Mouse (Mus musculus) stomach, postnatal 0 days (tissue): ENCODE data around the gene Usp25. TPM values are rescaled to one million over a fixed set of nuclear protein-coding genes. Genes with fewer than 3 reads are reported as not detected.

Experiments
- ATAC-seq: fragments of 200-750 bp; cut with Nextera tagmentation; 2 replicates; pipeline ENCODE4 v1.8.0; 2017; ENCODE audit not compliant: low FRiP score, low TSS enrichment
- DNase-seq: peaks from one replicate; pipeline ENCODE4 v3.0.0-alpha.2; 2016; ENCODE audit warnings: low spot score
- H3K27ac ChIP-seq: fragments of 300-500 bp; sonication (generic); replicated peaks from 2 replicates; pipeline ENCODE4 v1.5.1; 2014; ENCODE audit warnings: mild to moderate bottlenecking, control low read depth
- H3K27me3 ChIP-seq: fragments of 300-500 bp; sonication (generic); 2 replicates; pipeline ENCODE4 v1.6.1; 2014; ENCODE audit warnings: low read length; ENCODE audit not compliant: control insufficient read depth, insufficient read depth
- H3K36me3 ChIP-seq: fragments of 300-500 bp; sonication (generic); 2 replicates; pipeline ENCODE4 v1.6.1; 2014; ENCODE audit warnings: low read length, mixed read lengths; ENCODE audit not compliant: control insufficient read depth, insufficient read depth
- H3K4me1 ChIP-seq: fragments of 300-500 bp; sonication (generic); replicated peaks from 2 replicates; pipeline ENCODE4 v1.6.1; 2014; ENCODE audit warnings: antibody characterized with exemption; ENCODE audit not compliant: control insufficient read depth, insufficient read depth
- H3K4me2 ChIP-seq: fragments of 300-500 bp; sonication (generic); replicated peaks from 2 replicates; pipeline ENCODE4 v1.6.1; 2014; ENCODE audit warnings: low read depth, mild to moderate bottlenecking, control low read depth, moderate library complexity
- H3K4me3 ChIP-seq: fragments of 300-500 bp; sonication (generic); 2 replicates; pipeline ENCODE4 v1.5.1; 2014; ENCODE audit warnings: low read depth, low read length, control low read depth
- H3K9ac ChIP-seq: fragments of 300-500 bp; sonication (generic); 2 replicates; pipeline ENCODE4 v1.6.1; 2014; ENCODE audit warnings: mild to moderate bottlenecking, low read length, control low read depth, mixed read lengths
- H3K9me3 ChIP-seq: fragments of 300-500 bp; sonication (generic); 2 replicates; pipeline ENCODE4 v1.6.1; 2016; ENCODE audit warnings: low read length; ENCODE audit not compliant: control insufficient read depth
- CTCF ChIP-seq: IDR thresholded peaks from 2 replicates; pipeline ENCODE4 v1.5.1; 2016; ENCODE audit warnings: antibody characterized with exemption, low read depth, mild to moderate bottlenecking, moderate library complexity
- EP300 ChIP-seq: optimal IDR thresholded peaks from 2 replicates; pipeline ENCODE3; 2016; ENCODE audit warnings: antibody characterized with exemption
- WGBS: fragments of 180-500 bp; shearing (Covaris S2); extraction: QIAGEN DNeasy Blood & Tissue Kit; methylation state at CpG from one replicate; pipeline ENCODE4 v1.1.7; 2014; 5-methylcytosine and 5-hydroxymethylcytosine counted together
- polyA plus RNA-seq: library from polyadenylated mRNA; unstranded; fragments of >200 nt; fragmentation: Nextera tagmentation; extraction: Ambion mirVana; gene quantifications from 2 replicates; pipeline ENCODE4 v1.2.1, GENCODE M21; 2015

Gene Usp25
- polyA plus RNA-seq, 1 experiment from 2014 or later: 31.1 TPM

DNA sequence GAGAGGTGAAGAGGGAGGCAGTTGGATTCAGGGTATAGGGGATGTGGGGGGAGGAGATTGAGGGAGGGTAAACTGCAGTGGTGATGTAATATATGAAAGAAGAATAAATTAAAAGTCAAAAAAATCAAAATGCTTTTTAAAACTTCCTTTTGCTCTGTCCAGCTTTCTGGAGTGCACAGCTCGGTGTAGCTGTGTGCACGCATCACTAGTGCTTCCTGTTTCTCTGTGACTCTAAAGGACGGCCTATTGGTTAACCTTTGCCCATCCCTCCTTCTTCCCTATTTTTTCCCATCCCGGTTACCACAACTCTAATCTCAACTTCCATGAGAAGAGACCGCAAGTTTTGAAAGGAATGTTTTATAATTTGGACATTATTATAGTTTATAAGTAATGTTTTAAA, 119.5 kb downstream of the Usp25 start:
- H3K4me2 ChIP-seq: no peak overlapping the region
- no peaks in the 10 kb centered on the region for H3K27me3 ChIP-seq
- H3K4me1 ChIP-seq: no peaks in the 10 kb centered on the region
- H3K4me3 ChIP-seq: no peak overlapping the region
- no peak for ATAC-seq
- no peaks in the 10 kb centered on the region for H3K36me3 ChIP-seq
- TF ChIP-seq CTCF (no peak), EP300 (no peak)
- no peak for DNase-seq
- H3K9me3 ChIP-seq: no peaks in the 10 kb centered on the region
- H3K27ac ChIP-seq: no peak overlapping the region
- H3K9ac ChIP-seq: no peak overlapping the region
- WGBS: 68% methylated on average over 5 of the region's 5 CpGs

GRCm38 (mm10) chr16:77140651-77141050, 127.1 kb downstream of the Usp25 start:
- Histone ChIP-seq H3K9me3 (no peaks in the 10 kb centered on the region), H3K36me3 (no peaks in the 10 kb centered on the region), H3K4me2 (no peak overlapping the region), H3K9ac (no peak overlapping the region), H3K4me1 (no peaks in the 10 kb centered on the region), H3K27ac (no peak overlapping the region), H3K27me3 (no peaks in the 10 kb centered on the region), H3K4me3 (no peak overlapping the region)
- WGBS: 90% methylated on average over 7 of the region's 7 CpGs
- DNase-seq (no peak), ATAC-seq (no peak)
- no peak for TF ChIP-seq CTCF
- no peak for TF ChIP-seq EP300

DNA sequence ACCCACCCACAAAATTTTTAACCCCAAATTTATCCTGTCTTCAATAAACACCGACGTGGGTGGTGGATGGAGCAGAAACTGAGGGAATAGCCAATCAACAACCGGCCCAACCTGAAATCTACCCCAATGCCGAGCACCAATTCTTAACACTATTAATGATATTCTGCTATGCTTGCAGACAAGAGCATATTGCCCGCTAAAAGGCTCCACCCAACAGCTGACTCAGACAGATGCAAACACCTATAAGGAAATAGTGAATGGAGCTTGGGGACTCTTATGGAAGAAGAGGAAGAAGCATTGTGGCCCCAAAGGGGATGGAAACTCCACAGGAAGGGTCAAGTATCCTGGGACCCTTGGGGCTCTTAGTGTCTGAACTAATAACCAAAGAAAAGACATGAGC, 133.3 kb downstream of the Usp25 start:
- 92% methylated on average over 5 of the region's 5 CpGs for WGBS
- no peak for TF ChIP-seq EP300
- TF ChIP-seq CTCF: no peak
- no peaks in the 10 kb centered on the region for H3K4me1 ChIP-seq
- H3K9ac ChIP-seq: no peak overlapping the region
- H3K9me3 ChIP-seq: no peaks in the 10 kb centered on the region
- DNase-seq (no peak), ATAC-seq (no peak)
- H3K27ac ChIP-seq: no peak overlapping the region
- H3K4me2 ChIP-seq: no peak overlapping the region
- H3K27me3 ChIP-seq: no peaks in the 10 kb centered on the region
- H3K36me3 ChIP-seq: no peaks in the 10 kb centered on the region
- no peak overlapping the region for H3K4me3 ChIP-seq

DNA sequence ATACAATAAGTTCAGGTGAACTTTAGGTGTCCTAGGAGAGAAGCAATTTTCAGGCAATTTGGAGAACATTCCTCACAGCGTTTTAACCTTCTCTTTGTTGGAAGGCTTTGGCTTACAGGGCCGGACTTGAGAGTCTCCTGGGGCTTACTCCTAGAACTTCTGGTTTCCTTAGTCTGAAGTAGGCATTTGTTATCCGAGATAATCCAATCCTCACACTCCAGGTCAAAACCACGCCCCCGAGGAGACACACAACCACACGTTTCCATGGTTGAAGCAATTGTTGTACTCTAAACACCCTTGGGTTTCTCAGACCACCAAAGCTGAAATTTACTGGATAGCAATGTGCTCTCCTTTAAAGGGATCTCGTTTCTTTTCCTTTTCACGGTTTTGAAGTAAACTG, 136.8 kb downstream of the Usp25 start:
- Histone ChIP-seq H3K4me3 (no peak overlapping the region), H3K36me3 (no peaks in the 10 kb centered on the region), H3K9ac (no peak overlapping the region), H3K4me2 (no peak overlapping the region), H3K9me3 (no peaks in the 10 kb centered on the region), H3K4me1 (no peaks in the 10 kb centered on the region), H3K27ac (no peak overlapping the region), H3K27me3 (no peaks in the 10 kb centered on the region)
- DNase-seq: no peak
- TF ChIP-seq CTCF: no peak
- no peak for TF ChIP-seq EP300
- ATAC-seq: no peak
- WGBS: 44% methylated on average over 8 of the region's 8 CpGs

DNA sequence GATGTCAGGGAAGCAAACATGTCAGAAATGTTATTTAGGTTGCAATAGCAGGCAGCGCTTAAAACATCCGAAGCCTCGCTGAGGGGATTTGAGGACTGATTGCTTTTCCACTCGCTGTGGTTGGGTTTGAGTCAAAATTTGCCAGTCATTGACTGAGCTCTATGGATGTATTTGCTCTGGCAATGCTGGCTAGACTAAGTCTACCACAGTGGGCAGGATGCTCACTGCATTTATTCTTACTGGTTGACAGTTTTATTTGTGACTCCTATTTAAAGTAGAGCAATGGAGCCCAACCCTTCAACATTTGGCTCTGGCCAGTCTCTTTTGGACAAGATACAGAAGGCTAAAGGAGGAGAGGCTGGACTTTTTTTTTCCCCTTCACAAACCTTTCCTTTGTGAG, 137.4 kb downstream of the Usp25 start:
- DNase-seq: no peak

DNA sequence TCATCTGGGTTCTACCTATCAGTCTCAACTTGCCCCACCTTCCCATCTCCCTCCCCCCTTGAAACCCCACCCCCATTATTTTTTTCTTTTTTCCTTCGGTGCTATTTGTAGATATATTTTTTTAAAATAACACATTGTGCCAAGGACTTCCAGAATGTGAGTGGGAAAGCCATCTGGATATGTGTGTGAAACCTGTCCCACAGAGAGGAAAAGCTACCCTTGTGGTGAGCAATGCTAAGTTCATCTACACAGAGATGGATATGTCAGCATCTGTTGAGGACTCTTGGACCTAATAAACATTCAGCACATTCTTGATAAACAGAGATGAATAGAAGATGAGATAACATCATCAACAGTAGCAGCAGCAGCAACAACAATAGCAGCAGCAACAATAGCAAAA, 138.8 kb downstream of the Usp25 start:
- H3K27me3 ChIP-seq: no peaks in the 10 kb centered on the region
- TF ChIP-seq CTCF: no peak
- TF ChIP-seq EP300: no peak
- no peak overlapping the region for H3K4me3 ChIP-seq
- H3K9ac ChIP-seq: no peak overlapping the region
- DNase-seq (no peak), ATAC-seq (no peak)
- no peak overlapping the region for H3K27ac ChIP-seq
- H3K9me3 ChIP-seq: no peaks in the 10 kb centered on the region
- WGBS: 62% methylated on average over 1 of the region's 1 CpGs
- no peaks in the 10 kb centered on the region for H3K4me1 ChIP-seq
- H3K4me2 ChIP-seq: no peak overlapping the region
- H3K36me3 ChIP-seq: no peaks in the 10 kb centered on the region

More for the DNA sequence above, 137.4 kb downstream of the Usp25 start:
- Histone ChIP-seq H3K4me1 (no peaks in the 10 kb centered on the region), H3K9me3 (no peaks in the 10 kb centered on the region), H3K27ac (no peak overlapping the region), H3K4me2 (no peak overlapping the region), H3K27me3 (no peaks in the 10 kb centered on the region), H3K4me3 (no peak overlapping the region), H3K9ac (no peak overlapping the region), H3K36me3 (no peaks in the 10 kb centered on the region)
- ATAC-seq: no peak
- TF ChIP-seq EP300 (no peak), CTCF (no peak)
- 56% methylated on average over 4 of the region's 4 CpGs for WGBS
